Mouse (Mus musculus) liver, postnatal 0 days (tissue): Measurements from ENCODE around the gene Scel. TPM values are rescaled to one million over a fixed set of nuclear protein-coding genes. Genes with fewer than 3 reads are reported as not detected.

Experiments
- ATAC-seq: fragments of 200-750 bp; cut with Nextera tagmentation; 2 replicates; pipeline ENCODE4 v1.8.0; 2017; ENCODE audit warnings: mild to moderate bottlenecking, moderate library complexity
- DNase-seq: peaks from one replicate; pipeline ENCODE4 v3.0.0-alpha.2; 2016
- H3K27ac ChIP-seq: fragments of 300-500 bp; sonication (generic); 2 replicates; pipeline ENCODE4 v1.5.1; 2014; ENCODE audit warnings: antibody characterized with exemption, moderate library complexity, mild to moderate bottlenecking, low read depth
- H3K27me3 ChIP-seq: fragments of 300-500 bp; sonication (generic); 2 replicates; pipeline ENCODE4 v1.6.1; 2014; ENCODE audit warnings: low read length, control low read depth, mixed read lengths; ENCODE audit not compliant: insufficient read depth
- H3K36me3 ChIP-seq: fragments of 300-500 bp; sonication (generic); replicated peaks from 2 replicates; pipeline ENCODE4 v1.6.1; 2014; ENCODE audit warnings: mild to moderate bottlenecking, control low read depth, low read length, moderate library complexity, mixed read lengths; ENCODE audit not compliant: insufficient read depth
- H3K4me1 ChIP-seq: fragments of 300-500 bp; sonication (generic); 2 replicates; pipeline ENCODE4 v1.6.1; 2014; ENCODE audit warnings: antibody characterized with exemption, mild to moderate bottlenecking, control low read depth; ENCODE audit not compliant: insufficient read depth
- H3K4me2 ChIP-seq: fragments of 300-500 bp; sonication (generic); 2 replicates; pipeline ENCODE4 v1.6.1; 2014; ENCODE audit warnings: low read depth, mild to moderate bottlenecking, low read length, moderate library complexity, mixed read lengths
- H3K4me3 ChIP-seq: fragments of 300-500 bp; sonication (generic); 2 replicates; pipeline ENCODE4 v1.5.1; 2014; ENCODE audit warnings: low read depth, low read length
- H3K9ac ChIP-seq: fragments of 300-500 bp; sonication (generic); replicated peaks from 2 replicates; pipeline ENCODE4 v1.6.1; 2014; ENCODE audit warnings: mild to moderate bottlenecking, moderate library complexity
- H3K9me3 ChIP-seq: fragments of 300-500 bp; sonication (generic); 2 replicates; pipeline ENCODE4 v1.6.1; 2016; ENCODE audit warnings: mild to moderate bottlenecking, control low read depth, low read length, mixed read lengths
- CTCF ChIP-seq: sonication (generic); IDR thresholded peaks from 2 replicates; pipeline ENCODE4 v1.5.1; 2016; ENCODE audit warnings: antibody characterized with exemption, low read depth
- EP300 ChIP-seq: IDR thresholded peaks from 2 replicates; pipeline ENCODE4 v1.6.1; 2016; ENCODE audit warnings: antibody characterized with exemption, low read depth, mild to moderate bottlenecking
- WGBS: fragments of 180-500 bp; shearing (Covaris S2); extraction: QIAGEN DNeasy Blood & Tissue Kit; methylation state at CpG from one replicate; pipeline ENCODE4 v1.1.7; 2014; ENCODE audit not compliant: insufficient replicate concordance; 5-methylcytosine and 5-hydroxymethylcytosine counted together
- microRNA-seq: library from miRNA; unstranded; fragments of <30 nt; microRNA quantifications from one replicate; pipeline ENCODE4, GENCODE M21; 2016
- polyA plus RNA-seq: library from polyadenylated mRNA; unstranded; fragments of >200 nt; fragmentation: Nextera tagmentation; extraction: Ambion mirVana; gene quantifications from 2 replicates; pipeline ENCODE4 v1.2.1, GENCODE M21; 2015

Scel gene
- polyA plus RNA-seq, 1 experiment from 2014 or later: not detected

- WGBS: 53% methylated on average over 4 of the region's 4 CpGs
- H3K9ac ChIP-seq: no peak overlapping the region
- ATAC-seq: no peak
These were observed 144.7 kb downstream of the Scel start for GRCm38 (mm10) chr14:103657876-103658275.

More at GRCm38 (mm10) chr14:103657876-103658275, 144.7 kb downstream of the Scel start:
- DNase-seq: no peak
- H3K9me3 ChIP-seq: no peaks in the 10 kb centered on the region
- no peak overlapping the region for H3K27ac ChIP-seq
- no peak overlapping the region for H3K4me2 ChIP-seq
- TF ChIP-seq CTCF (no peak), EP300 (no peak)
- no peak overlapping the region for H3K4me3 ChIP-seq
- no peaks in the 10 kb centered on the region for H3K4me1 ChIP-seq
- no peaks in the 10 kb centered on the region for H3K27me3 ChIP-seq
- H3K36me3 ChIP-seq: no peaks in the 10 kb centered on the region

Small RNAs within 50 kb of the gene (microRNA-seq; reads per million reads assigned to microRNA genes)
- not detected for gene Gm22877

Other genes starting within 250 kb of the Scel start
- gene Mycbp2, start 166.5 kb upstream of the Scel start, polyA plus RNA-seq: 7.1 and 8.0 TPM in 2 replicates
- gene Slain1, start 136.9 kb downstream of the Scel start, polyA plus RNA-seq: 0.28 and 0.46 TPM in 2 replicates